Mouse (Mus musculus) E14TG2a.4 (cell line): ENCODE results near the gene Oas1d.

Experiments
- CTCF ChIP-seq: conservative IDR thresholded peaks from 2 replicates; pipeline ENCODE4 v1.5.1; 2014; ENCODE audit warnings: low read length
- NANOG ChIP-seq: IDR thresholded peaks from 2 replicates; pipeline ENCODE4 v1.6.1; 2014; ENCODE audit warnings: borderline replicate concordance, low read length, mixed read lengths

DNA sequence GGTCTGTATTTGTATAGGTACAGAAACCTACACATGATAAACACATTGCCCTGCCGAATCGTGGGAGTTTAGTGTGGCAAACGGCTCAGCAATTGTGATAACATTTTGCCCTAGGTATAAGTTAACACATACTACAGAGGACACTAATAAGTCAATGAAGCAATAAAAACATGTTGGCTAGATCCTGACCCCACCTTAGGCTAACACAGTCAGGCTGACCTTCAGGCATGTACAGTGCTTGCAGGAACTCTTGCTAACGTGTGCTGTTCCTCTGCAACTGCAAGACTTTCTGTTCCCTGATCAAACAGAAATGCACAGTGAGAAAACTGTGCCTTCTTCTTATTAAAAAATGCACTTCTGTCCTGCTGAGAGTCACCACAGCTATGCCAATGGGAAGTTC, 9.6 kb downstream of the Oas1d start:
- TF ChIP-seq CTCF (no peak), NANOG (no peak)
